Mouse (Mus musculus) brown adipose tissue, adult 24 weeks (tissue): ENCODE results near the gene Yy1. TPM values are rescaled to one million over a fixed set of nuclear protein-coding genes. Genes with fewer than 3 reads are reported as not detected.

ENCODE experiments used
- H3K27ac ChIP-seq: fragments of 200-500 bp; replicated peaks from 2 replicates; pipeline ENCODE4 v1.5.1; 2012; ENCODE audit warnings: low read depth, mild to moderate bottlenecking, low read length
- H3K4me1 ChIP-seq: fragments of 200-500 bp; 2 replicates; pipeline ENCODE4 v1.6.1; 2012; ENCODE audit warnings: low read length, mixed read lengths; ENCODE audit not compliant: control insufficient read depth, insufficient read depth, insufficient read length
- H3K4me3 ChIP-seq: fragments of 200-500 bp; 2 replicates; pipeline ENCODE4 v1.5.1; 2012; ENCODE audit warnings: low read depth, mild to moderate bottlenecking, low read length, moderate library complexity; ENCODE audit not compliant: insufficient read depth
- polyA plus RNA-seq: library from polyadenylated mRNA; stranded (reverse); fragments of >200 nt; gene quantifications from 2 replicates; pipeline ENCODE4 v1.2.4, GENCODE M21; 2012; ENCODE audit not compliant: missing spikeins, insufficient read depth, insufficient read length

Gene Yy1
- polyA plus RNA-seq = 27.6 and 29.0 TPM in 2 replicates

- H3K4me1 ChIP-seq = 0 out of 2 replicates have a peak, but pooled peaks cover 2% of the 10 kb centered on the region
- H3K4me3 ChIP-seq = peak within 1 kb of the TSS; percentile 98
- peak within 1 kb of the TSS; percentile 96 for H3K27ac ChIP-seq
These were observed at the start of gene Yy1 for GRCm38 (mm10) chr12:108792546-108793452. Gene Yy1 (plus strand): TSS chr12:108792973.

DNA sequence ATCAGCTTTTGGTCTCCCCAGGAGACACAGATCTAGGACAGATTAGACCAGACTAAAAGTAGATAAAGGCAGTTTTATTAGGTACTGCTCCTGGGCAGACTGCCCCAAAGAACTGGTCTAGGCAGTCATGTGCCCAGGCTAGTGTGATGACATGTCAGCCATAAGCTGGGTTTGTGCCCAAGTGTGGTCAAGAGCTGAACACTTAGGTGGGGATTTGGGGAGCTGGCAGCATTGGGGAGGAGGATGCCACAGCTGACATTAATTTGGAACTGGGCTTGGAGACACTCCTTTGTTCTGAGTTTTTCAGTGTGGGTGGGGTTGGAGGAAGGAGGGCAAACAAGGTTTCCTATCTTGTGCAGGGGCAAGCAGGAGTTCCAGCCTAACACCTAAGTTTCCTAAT lies 46.8 kb upstream of the Yy1 start:
- Histone ChIP-seq H3K27ac (no peak overlapping the region), H3K4me3 (no peak overlapping the region), H3K4me1 (no peaks in the 10 kb centered on the region)

DNA sequence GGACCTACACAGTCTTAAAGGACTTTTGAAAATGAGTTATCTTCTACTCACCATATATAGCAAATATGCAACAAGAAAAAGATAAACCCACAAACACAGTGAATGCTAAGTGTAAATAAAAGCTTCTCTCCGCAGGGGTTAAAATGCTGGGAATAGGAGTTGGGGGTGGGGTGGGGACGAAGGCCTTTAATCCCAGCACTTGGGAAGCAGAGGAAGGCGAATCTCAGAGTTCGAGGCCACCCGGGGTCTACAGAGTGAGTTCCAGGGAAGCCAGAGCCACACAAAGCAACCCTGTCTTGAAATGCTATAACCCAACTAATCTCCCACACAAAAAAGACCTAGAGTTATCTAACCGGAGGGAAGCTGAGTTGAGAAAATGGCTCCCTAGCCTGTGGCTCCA lies 43.8 kb upstream of the Yy1 start:
- Histone ChIP-seq H3K27ac (no peak overlapping the region), H3K4me1 (no peaks in the 10 kb centered on the region), H3K4me3 (no peak overlapping the region)

GRCm38 (mm10) chr12:108749454-108749853 lies 43.3 kb upstream of the Yy1 start:
- no peaks in the 10 kb centered on the region for H3K4me1 ChIP-seq
- no peak overlapping the region for H3K4me3 ChIP-seq
- H3K27ac ChIP-seq = no peak overlapping the region

DNA sequence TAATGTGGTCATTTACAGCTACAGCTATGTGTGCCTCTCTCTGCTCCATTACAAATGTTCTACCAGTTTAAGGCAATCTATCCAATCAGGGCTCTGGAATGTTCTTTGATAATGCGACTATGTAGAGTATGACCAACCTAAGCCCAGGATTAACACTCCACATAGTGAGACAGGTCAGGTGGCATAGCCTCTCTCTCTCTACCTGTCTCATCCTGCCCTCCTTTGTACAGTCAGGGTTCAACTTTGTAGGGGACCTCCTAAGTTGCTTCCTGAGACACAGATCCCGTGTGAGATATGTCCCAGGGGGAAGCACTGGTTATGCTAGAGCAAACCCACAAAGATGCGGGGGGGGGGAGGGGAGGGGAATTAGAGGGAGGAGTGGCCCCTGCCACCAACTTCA lies 42.5 kb upstream of the Yy1 start:
- Histone ChIP-seq H3K4me1 (no peaks in the 10 kb centered on the region), H3K4me3 (no peak overlapping the region), H3K27ac (no peak overlapping the region)

GRCm38 (mm10) chr12:108751790-108752189 lies 41.0 kb upstream of the Yy1 start:
- Histone ChIP-seq H3K27ac (no peak overlapping the region), H3K4me3 (no peak overlapping the region), H3K4me1 (no peaks in the 10 kb centered on the region)

- H3K4me1 ChIP-seq = no peaks in the 10 kb centered on the region
- no peak overlapping the region for H3K4me3 ChIP-seq
- no peak overlapping the region for H3K27ac ChIP-seq
These were observed 37.6 kb upstream of the Yy1 start for GRCm38 (mm10) chr12:108755141-108755540.

GRCm38 (mm10) chr12:108756611-108757010 lies 36.2 kb upstream of the Yy1 start:
- Histone ChIP-seq H3K4me3 (no peak overlapping the region), H3K4me1 (peaks cover 2% of the 10 kb centered on the region), H3K27ac (no peak overlapping the region)

DNA sequence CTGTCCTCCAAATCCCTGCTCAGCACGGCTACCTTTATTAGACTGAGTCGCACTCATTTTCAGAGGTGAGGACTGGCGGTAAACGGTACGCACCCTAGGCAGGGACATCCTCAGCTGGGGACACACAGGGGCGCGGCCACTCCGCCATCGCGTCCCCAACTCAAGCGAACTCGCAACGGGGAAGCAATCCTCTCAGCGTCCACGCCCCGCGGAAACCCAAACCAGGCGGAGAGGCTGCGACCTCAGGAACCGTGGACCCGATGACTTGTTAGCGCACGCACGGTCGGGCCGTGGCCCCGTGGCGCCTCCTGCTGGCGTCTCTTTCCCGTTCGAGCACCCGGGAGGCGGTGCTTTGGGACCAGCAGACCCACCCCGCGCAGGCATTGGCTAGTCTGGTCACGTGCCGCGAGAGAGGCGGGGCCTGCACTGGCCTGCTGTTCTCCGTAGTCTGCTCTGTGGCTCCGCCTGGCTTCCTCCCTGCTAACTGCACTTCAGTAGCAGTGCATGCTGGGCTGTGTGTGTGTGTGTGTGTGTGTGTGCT lies 35.0 kb upstream of the Yy1 start:
- Histone ChIP-seq H3K4me3 (peak overlapping the region; percentile 73), H3K27ac (peak overlapping the region; percentile 39), H3K4me1 (peaks cover 7% of the 10 kb centered on the region)

DNA sequence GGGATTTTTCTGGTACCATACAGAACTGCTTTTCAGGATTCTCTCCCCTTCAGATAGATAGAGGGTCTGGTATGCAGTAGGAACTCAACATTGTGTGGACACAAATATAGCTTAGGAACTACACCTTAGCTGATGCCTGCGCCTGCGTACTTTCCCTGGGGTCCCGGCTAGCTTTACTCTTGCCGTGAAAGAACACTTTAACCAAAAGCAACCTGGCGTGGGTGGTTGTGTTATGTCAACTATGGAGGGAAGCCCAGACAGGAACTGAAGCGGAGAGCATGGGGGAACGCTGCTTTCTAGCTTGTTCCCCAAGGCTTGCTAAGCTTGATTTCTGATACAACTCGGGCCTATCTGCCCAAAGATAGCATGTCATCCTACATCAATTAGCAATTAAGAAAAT lies 34.5 kb upstream of the Yy1 start:
- peaks cover 11% of the 10 kb centered on the region for H3K4me1 ChIP-seq
- no peak overlapping the region for H3K27ac ChIP-seq
- no peak overlapping the region for H3K4me3 ChIP-seq

- no peak overlapping the region for H3K4me3 ChIP-seq
- H3K27ac ChIP-seq = no peak overlapping the region
- H3K4me1 ChIP-seq = peaks cover 11% of the 10 kb centered on the region
These were observed 34.1 kb upstream of the Yy1 start for GRCm38 (mm10) chr12:108758682-108759081.

- Histone ChIP-seq H3K4me1 (peaks cover 13% of the 10 kb centered on the region), H3K4me3 (no peak overlapping the region), H3K27ac (no peak overlapping the region)
These were observed 33.5 kb upstream of the Yy1 start for GRCm38 (mm10) chr12:108759266-108759665.

GRCm38 (mm10) chr12:108760016-108760415 lies 32.8 kb upstream of the Yy1 start:
- Histone ChIP-seq H3K4me1 (peaks cover 16% of the 10 kb centered on the region), H3K4me3 (no peak overlapping the region), H3K27ac (no peak overlapping the region)

DNA sequence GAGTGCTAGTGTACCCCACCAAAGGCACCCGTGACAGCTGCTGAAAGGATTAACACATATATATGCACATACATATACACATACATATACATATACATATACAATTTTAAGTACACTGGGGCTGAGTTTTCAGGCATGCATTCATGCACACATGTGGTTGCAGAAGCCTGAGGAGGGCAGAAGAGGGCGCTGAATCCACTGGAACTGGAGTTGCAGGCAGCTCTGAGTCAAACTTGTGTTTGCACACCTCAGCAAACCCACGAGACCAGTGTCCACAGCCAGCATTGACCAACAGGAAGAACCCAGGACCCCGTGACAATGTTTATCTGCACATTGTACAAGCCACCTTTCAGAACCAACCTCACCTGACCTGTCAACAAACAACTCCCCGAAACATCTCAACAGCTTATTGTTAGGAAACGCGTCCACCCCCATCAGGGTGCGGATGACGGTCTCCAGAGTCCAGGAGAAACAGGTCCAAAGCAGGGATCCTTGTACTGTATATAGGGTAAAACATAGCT lies 32.2 kb upstream of the Yy1 start:
- Histone ChIP-seq H3K4me3 (no peak overlapping the region), H3K27ac (peak overlapping the region; percentile 92), H3K4me1 (peaks cover 16% of the 10 kb centered on the region)

DNA sequence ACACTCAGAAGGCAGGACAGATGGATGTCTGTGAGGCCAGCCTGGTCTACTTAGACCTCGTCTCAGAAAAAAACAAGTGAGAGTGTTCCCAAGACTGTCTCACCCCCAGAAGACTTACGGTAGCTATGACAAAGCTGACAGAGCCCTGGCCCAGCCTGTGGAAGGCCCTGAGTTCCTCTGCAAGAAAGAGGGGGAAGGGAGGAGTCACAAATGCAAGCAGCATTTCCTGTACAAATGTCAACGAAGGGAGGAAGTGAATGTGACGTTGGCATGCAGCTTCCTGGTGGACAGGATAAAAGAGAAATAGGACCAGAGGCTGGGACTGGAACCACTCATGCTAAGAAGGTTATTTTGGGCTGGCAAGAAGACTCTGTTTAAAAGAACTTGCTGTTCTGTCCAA lies 31.6 kb upstream of the Yy1 start:
- H3K4me1 ChIP-seq = peaks cover 16% of the 10 kb centered on the region
- H3K27ac ChIP-seq = peak overlapping the region; percentile 92
- 0 out of 2 replicates have a peak overlapping the region, but pooled peaks have one; percentile 8 for H3K4me3 ChIP-seq
